Mouse (Mus musculus) cortical plate, adult 2 months (tissue): ENCODE measurements around the gene Dmrt2. TPM values are rescaled to one million over a fixed set of nuclear protein-coding genes. Genes with fewer than 3 reads are reported as not detected.

Experiments
- H3K27ac ChIP-seq: fragments of 200-500 bp; 2 replicates; pipeline ENCODE4 v1.5.1; 2012; ENCODE audit warnings: low read length, control low read depth, inconsistent platforms; ENCODE audit not compliant: insufficient read depth
- H3K4me1 ChIP-seq: fragments of 200-500 bp; 2 replicates; pipeline ENCODE4 v1.6.1; 2011; ENCODE audit warnings: low read length; ENCODE audit not compliant: control insufficient read depth, insufficient read depth
- H3K4me3 ChIP-seq: fragments of 200-500 bp; 2 replicates; pipeline ENCODE4 v1.5.1; 2011; ENCODE audit warnings: mild to moderate bottlenecking, low read length, control low read depth; ENCODE audit not compliant: insufficient read depth
- CTCF ChIP-seq: fragments of 200-500 bp; IDR thresholded peaks from 2 replicates; pipeline ENCODE4 v1.5.1; 2011; ENCODE audit warnings: mild to moderate bottlenecking, control low read depth, low read length; ENCODE audit not compliant: insufficient read depth; ENCODE audit errors: extremely low read depth
- POLR2A ChIP-seq: fragments of 200-500 bp; IDR thresholded peaks from 2 replicates; pipeline ENCODE4 v1.6.1; 2011; ENCODE audit warnings: mild to moderate bottlenecking, low read length, control low read depth; ENCODE audit not compliant: insufficient read depth; ENCODE audit errors: extremely low read depth
- polyA plus RNA-seq: library from polyadenylated mRNA; depleted of rRNA; stranded (reverse); fragments of >200 nt; gene quantifications from 2 replicates; pipeline ENCODE4 v1.2.3, GENCODE M21; 2012

Gene Dmrt2
- polyA plus RNA-seq, 1 experiment: 1.5 TPM

GRCm38 (mm10) chr19:25654034-25654749 is 18.0 kb upstream of the Dmrt2 start:
- Histone ChIP-seq H3K4me3 (no peak overlapping the region), H3K27ac (no peak overlapping the region), H3K4me1 (no peaks in the 10 kb centered on the region)
- no peak for TF ChIP-seq CTCF
- TF ChIP-seq POLR2A: no peak

- Histone ChIP-seq H3K4me3 (no peak overlapping the region), H3K4me1 (no peaks in the 10 kb centered on the region), H3K27ac (no peak overlapping the region)
- TF ChIP-seq CTCF (no peak), POLR2A (no peak)
Observed at GRCm38 (mm10) chr19:25665486-25666339, 6.5 kb upstream of the Dmrt2 start.

GRCm38 (mm10) chr19:25667836-25668235 is 4.4 kb upstream of the Dmrt2 start:
- no peak overlapping the region for H3K27ac ChIP-seq
- H3K4me3 ChIP-seq: no peak overlapping the region
- TF ChIP-seq POLR2A (no peak), CTCF (no peak)
- H3K4me1 ChIP-seq: no peaks in the 10 kb centered on the region

- TF ChIP-seq CTCF: no peak
- no peaks in the 10 kb centered on the region for H3K4me1 ChIP-seq
- H3K27ac ChIP-seq: no peak overlapping the region
- no peak overlapping the region for H3K4me3 ChIP-seq
Observed at GRCm38 (mm10) chr19:25669593-25670248, 2.5 kb upstream of the Dmrt2 start.

GRCm38 (mm10) chr19:25670571-25671285 is 1.5 kb upstream of the Dmrt2 start:
- Histone ChIP-seq H3K4me3 (no peak overlapping the region), H3K4me1 (no peaks in the 10 kb centered on the region), H3K27ac (no peak overlapping the region)
- TF ChIP-seq CTCF: no peak
- TF ChIP-seq POLR2A: no peak

- Histone ChIP-seq H3K27ac (no peak overlapping the region), H3K4me1 (no peaks in the 10 kb centered on the region), H3K4me3 (no peak overlapping the region)
- TF ChIP-seq POLR2A: no peak
- no peak for TF ChIP-seq CTCF
Observed at GRCm38 (mm10) chr19:25671681-25672080, 530 bp upstream of the Dmrt2 start.

GRCm38 (mm10) chr19:25673224-25674055 is 1.2 kb downstream of the Dmrt2 start:
- TF ChIP-seq POLR2A: no peak
- Histone ChIP-seq H3K4me3 (peak overlapping the region; percentile 32), H3K4me1 (no peaks in the 10 kb centered on the region), H3K27ac (no peak overlapping the region)

GRCm38 (mm10) chr19:25674056-25674420 is 1.8 kb downstream of the Dmrt2 start:
- peak overlapping the region; percentile 32 for H3K4me3 ChIP-seq
- TF ChIP-seq CTCF: no peak
- TF ChIP-seq POLR2A: no peak

GRCm38 (mm10) chr19:25674744-25675143 is 2.5 kb downstream of the Dmrt2 start:
- TF ChIP-seq POLR2A: no peak
- TF ChIP-seq CTCF: no peak
- Histone ChIP-seq H3K27ac (no peak overlapping the region), H3K4me3 (no peak overlapping the region), H3K4me1 (no peaks in the 10 kb centered on the region)

More at GRCm38 (mm10) chr19:25674056-25674420, 1.8 kb downstream of the Dmrt2 start:
- no peaks in the 10 kb centered on the region for H3K4me1 ChIP-seq
- H3K27ac ChIP-seq: no peak overlapping the region
